Mouse (Mus musculus): ENCODE data around the gene Mamdc2.

GRCm38 (mm10) chr19:23330842-23331241 lies 117.4 kb downstream of the Mamdc2 start:
- TF ChIP-seq CTCF (IDR thresholded peaks at IDR 0.05; ENCODE audit: control insufficient read depth, insufficient read depth, insufficient replicate concordance, low read depth, low read length) (no peak), POLR2A (IDR thresholded peaks at IDR 0.05; ENCODE audit: control insufficient read depth, low read depth, low read length) (no peak)
